Mouse (Mus musculus) mesoderm, embryonic 11.5 days (tissue): ENCODE results near the gene Lix1l.
"Not testable (repeated sequence)": the region's sequence is repeated elsewhere in the genome, so short reads cannot be mapped to it uniquely, and the experiment has no call there.

Source experiments
- DNase-seq: peaks from one replicate; pipeline ENCODE4 v3.0.0-alpha.2; 2012; ENCODE audit warnings: low read depth, low spot score

Gene Lix1l

DNA sequence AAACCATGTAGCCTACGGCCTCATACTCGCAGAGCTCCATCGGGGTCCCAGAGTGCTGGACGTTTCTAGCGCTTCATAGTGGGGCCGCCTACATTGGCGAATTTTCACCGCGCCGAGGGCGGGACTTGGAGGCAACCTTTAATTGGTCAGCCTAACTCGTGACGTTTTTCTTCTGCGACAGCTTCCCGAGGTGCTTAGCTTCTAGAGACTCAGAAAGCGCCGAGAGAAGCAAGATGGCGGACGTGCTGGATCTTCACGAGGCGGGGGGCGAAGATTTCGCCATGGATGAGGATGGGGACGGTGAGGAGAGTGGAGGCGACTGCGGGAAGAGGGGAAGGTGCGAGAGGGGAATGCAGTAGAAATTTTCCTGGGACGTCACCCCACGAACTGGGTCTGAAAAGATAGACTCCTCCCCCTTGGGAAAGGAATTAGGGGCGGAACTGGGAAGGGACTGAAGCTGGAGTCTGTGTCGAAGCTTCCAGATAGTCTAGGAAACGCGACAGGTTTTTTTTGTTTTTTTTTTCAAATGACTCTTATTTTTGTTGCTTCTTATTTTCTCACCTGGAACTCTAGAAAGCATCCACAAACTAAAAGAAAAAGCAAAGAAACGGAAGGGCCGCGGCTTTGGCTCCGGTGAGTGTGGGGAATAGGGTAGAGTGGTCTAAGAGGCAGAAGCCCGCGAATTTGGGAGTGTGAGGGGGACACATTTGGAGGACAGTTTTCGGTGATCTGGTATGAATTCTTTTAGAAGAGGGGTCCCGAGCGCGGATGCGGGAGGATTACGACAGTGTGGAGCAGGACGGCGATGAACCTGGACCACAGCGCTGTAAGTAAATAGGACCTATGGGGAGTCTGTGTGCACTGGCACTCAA, 29.0 kb downstream of the Lix1l start, which contains the start of gene Rbm8a:
TSS of gene Rbm8a (plus strand) at position 205 of the 872 bp plus-strand sequence.
- peak; percentile 99 for DNase-seq

DNA sequence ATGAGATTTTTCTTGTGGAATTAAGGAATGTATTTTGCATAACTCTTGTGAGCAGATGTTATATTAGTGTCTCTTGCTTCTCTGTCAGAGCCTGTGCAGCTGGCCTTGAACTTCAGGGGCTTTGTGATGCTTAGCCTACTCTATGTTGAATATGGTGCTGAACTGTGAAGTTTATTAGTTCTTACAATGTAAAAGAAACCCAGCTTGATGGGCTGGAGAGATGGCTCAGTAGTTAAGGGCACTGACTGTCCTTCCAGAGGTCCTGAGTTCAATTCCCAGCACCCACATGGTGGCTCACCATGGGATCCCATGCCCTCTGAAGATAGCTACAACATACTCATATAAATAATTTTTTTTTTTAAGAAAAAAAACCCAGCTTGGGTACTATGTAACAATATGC, 31.1 kb downstream of the Lix1l start:
- no peak for DNase-seq

DNA sequence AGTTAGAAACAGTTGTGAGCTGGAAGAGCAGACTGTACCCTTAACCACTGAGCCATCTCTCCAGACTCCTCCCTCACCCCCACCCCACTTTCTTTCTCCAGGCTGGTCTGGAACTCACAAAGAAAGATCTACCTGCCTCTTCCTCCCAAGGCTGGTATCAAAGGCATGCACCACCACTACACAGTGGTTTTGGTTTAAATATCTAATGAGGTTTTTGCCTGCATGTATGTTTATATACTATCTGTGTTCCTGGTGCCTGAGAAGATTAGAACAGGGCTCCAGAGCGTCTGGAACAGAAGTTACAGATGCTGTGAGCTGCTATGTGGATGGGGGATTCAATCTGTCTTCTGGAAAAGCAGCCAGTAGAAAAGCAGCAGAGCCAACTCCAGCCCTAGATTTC, 33.1 kb downstream of the Lix1l start:
- no peak for DNase-seq

DNA sequence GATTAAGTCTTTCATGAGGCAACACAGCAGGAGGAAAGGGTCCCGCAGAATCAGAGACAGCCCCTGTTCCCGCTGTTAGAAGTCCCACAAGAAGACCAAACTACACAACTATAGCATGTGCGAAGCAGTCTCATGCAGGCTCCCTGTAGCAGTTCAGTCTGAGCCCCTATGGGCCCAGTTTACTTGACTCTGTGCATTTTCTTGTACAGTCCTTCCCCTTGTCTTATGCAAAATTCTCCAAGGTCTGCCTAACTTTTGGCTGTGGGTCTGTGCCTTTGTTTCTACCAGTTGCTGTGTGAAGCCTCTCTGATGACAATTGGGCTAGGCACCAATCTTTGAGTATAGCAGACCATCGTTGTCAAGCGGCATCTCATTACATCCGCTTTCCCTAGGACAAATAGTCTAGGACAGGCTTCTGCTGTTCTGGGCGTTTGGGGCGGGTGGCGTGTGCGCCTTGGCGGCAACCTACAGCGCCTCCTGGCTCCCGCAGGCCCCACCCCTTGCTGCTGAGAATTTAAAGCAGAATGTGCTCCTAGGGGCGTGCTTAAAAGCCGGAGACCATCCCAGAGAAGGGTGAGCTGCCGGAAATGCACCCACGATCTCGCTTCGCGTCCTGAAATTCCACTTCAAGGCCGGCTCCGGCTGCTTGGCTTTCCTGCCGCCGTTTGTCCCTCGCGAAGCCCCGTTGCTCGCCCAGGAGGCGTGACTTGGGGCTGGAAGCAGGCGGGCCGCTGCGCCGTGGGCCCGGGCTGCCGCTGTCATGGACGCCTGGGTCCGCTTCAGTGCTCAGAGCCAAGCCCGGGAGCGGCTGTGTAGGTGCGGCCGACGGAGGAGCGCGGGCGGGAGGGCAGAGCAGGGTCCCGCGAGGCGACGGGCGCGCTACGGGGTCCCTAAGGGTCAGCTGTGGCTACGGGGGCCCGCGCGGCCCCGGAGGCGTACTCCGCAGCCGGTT, 34.3 kb downstream of the Lix1l start, which contains the start of the genes Pex11b and Gm42957:
TSS of gene Pex11b (plus strand) at position 449 of the 952 bp plus-strand sequence.
TSS of gene Gm42957 (plus strand) at position 547 of the 952 bp plus-strand sequence.
- peak; percentile 85 for DNase-seq

DNA sequence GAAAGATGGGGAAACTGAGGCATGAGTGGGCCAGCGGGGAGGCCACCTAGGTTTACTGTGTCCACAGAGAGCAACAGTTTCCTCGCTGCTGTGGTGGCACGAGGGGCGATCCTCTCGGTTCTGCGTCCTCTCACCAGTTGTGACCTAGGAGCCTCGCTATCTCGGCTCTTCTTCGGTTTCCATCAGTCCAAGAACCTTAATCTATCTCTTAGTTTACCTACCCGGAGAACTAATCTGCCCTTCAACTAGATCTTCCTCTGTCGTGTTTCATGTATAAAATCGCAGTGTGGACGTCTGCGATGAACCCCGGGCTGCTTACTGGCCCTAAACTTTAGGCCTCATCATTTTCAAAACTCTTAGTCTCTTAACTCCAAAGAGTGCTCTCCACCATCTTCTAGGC, 35.0 kb downstream of the Lix1l start:
- DNase-seq = no peak

DNA sequence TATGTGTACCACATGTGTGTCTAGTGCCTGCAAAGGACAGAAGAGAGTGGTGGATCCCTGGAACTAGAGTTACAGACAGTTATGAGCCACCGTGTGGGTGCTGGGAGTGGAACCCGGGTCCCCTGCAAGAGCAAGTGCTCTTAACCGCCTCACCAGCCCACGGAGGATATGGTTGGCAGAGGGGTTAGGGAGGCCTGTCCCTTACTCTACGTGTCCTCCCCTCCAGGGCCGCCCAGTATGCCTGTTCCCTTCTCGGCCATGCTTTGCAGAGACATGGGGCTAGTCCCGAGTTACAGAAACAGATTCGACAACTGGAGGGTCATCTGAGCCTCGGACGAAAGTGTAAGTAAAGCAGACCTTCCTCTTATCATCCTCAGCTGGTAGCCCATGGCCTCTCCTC, 35.5 kb downstream of the Lix1l start:
- DNase-seq = no peak

DNA sequence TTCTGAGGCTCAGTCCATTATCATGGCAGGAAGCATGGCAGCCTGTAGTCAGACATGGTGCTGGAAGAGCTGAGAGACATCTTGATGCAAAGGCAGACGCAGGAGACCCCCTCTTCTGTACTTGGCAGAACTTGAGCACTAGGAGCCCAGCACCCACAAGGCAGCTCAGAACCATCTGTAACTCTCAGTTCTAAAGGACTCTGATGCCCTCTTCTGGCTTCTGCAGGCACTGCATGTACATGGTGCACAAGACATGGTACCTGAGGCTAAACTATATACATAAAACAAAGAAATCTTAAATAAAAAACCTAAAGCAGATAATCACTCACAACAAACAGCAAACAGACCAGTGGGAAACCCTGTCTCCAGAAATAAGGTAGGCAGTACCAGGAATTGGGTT, 38.3 kb downstream of the Lix1l start:
- peak; percentile 61 for DNase-seq

DNA sequence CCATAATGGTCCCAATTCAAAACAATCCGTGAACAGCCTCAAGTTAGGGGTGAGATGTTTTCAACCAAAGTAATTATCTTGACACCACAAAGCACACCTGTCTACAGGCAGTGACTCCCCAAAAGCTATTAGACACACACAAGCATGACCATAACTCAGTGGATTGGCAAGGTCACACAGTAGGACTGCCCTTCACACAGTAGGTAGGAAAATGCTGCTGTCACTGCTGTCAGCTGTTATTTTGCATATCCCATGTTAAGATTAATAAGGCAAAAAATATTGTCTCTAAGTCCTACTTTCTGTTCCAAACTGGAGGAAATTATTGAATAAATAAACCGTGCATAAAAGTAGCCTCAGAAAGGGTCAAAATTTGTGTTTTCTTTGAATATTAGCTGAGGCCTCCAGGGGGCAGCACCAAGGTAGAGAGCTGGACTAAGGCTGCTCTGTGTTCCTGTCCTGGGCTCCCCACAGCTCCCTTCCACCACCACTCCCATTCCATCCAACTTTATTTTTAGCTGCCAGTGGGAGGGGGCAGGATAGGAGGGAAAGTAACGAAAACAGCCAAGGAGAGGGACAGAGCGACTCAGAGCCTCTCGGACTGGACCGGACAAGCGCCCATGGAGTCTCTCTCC, 44.2 kb downstream of the Lix1l start, which contains the start of gene Itga10:
TSS of gene Itga10 (plus strand) at position 567 of the 632 bp plus-strand sequence.
- DNase-seq = peak; percentile 41

DNA sequence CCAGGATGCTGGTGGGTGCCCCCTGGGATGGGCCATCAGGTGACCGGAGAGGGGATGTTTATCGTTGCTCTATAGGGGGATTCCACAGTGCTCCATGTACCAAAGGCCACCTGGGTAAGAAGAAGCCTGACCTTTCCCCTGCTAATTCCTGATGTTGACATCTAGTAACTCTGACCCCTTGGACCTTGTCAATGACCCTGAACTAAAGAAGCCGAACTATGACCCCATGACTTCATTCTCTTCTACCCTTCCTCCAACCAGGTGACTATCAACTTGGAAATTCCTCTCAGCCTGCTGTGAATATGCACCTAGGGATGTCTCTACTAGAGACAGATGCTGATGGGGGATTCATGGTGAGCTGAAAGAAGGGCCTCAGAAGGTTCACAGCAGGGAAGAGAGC, 46.4 kb downstream of the Lix1l start:
- DNase-seq = no peak

DNA sequence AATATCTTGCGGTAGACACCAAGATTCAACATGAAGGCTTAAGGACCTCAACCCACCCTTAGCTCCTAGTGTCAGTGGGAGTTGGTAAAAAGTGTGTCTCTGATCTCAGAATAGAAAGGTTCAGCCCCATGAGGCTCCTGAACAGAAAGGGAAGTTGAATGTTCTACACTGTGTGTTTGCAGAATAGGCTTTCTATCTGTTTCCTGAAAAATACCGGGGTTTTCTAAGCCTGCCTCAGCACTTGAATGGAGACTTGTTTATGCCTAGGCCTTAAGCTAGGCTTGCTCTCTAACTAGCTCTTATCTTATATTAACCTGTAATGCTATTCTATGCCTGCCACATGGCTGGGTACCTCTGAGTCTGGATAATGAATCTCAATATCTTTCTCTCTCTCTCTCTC, 60.0 kb downstream of the Lix1l start:
- DNase-seq = no peak

DNA sequence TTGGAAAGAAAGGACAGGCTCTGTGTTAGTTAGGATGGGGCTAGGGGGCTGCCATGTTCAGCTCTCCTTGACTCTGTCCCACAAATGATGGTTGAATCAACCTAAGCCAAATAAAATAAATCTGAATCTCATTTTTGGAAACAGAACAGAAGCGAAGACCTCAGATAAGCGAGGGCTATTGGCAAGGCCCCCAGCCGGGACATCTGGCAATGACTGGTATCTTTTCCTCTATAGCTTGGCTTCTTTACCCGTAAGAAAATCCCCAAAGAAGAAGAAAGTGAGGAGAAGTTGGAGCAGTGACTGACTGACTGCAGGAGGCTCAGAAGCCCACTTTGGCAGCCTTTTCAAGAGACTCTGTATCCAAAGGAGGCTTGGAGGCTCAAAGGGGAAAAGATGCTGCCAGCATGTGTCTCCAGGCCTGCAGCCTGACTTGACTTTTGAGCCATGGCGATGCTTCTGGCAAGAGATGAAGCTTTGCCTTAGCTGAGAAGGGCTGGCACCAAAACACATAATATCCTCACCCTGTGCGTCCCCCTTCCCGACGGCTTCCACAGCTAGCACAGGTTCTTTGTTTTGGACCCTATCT, 61.9 kb downstream of the Lix1l start:
- no peak for DNase-seq

DNA sequence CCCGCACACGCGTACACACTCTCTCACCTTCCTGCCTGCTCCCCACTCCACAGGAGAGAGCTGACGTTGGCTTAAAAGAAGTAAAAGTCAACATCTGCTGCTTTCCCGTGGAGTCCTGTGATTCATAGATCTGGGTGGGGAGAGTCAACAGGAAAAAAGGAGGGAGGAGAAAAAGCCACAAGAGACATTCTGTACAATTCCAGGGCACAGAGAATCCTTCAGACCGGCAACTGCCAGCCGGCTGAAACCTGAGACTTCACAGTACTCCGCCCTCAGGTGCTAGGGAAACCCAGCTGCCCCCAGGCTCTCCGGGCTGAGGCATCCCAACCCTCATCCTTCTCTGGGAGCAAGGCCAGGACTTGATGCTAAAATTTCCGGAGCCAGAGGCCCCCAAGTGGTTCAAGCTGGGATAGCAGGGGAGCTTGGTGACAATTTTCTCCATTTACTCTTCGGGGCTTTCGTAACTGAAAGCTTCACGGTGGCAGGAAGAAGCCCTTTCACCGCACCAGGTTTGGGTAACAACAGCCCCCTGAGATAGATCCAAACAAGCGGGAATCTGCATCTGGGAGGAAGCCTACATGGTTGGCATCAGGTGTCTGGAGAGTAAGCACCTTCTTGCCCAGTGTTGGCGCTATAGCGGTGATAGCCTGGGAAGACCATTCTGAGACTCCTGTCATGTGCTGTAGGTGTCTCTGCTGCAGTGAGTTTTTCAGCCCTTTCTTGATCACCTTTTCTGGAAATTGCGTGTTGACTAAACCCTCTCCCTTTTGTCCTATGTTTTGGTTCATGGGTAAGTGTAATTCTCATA, 62.7 kb downstream of the Lix1l start:
- peak; percentile 92 for DNase-seq

DNA sequence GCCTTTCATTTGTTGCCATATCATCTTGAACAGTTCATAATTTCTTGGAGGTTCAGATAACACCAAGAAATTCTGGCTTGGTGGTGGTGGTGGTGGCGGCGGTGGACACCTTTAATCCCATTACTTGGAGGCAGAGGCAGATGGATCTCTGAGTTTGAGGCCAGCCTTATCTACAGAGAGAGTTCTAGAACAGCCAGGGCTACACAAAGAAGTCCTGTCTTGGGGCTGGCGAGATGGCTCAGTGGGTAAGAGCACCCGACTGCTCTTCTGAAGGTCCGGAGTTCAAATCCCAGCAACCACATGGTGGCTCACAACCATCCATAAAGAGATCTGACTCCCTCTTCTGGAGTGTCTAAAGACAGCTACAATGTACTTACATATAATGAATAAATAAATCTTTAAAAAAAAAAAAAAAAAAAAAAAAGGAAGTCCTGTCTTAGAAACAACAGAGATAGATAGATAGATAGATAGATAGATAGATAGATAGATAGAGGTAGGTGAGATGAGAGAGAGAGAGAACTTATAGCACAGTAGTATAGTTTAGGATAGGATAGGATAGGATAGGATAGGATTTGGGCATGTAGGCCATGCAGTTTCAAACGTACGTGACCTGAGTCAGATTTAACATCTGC, 64.9 kb downstream of the Lix1l start:
- DNase-seq = not testable (repeated sequence)

DNA sequence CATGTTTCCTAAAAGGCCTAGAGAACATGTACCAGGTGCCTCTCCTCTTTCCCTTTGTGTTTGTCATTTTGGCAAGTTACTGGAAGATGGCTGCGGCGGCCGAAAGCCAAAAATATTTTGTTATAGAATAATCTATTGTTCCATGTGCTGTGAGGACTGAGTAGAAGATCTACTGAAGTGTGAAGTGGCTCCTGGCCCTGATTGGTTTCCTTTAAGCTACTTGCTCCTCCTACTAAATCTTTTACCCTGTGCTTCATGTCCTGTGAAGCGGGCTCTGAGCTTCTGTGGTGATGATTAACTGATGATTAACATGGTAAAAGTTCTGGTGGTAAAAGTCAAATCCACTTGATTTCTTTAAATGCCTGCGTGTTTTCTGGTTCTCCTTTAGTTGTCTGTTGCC, 66.0 kb downstream of the Lix1l start:
- no peak for DNase-seq

DNA sequence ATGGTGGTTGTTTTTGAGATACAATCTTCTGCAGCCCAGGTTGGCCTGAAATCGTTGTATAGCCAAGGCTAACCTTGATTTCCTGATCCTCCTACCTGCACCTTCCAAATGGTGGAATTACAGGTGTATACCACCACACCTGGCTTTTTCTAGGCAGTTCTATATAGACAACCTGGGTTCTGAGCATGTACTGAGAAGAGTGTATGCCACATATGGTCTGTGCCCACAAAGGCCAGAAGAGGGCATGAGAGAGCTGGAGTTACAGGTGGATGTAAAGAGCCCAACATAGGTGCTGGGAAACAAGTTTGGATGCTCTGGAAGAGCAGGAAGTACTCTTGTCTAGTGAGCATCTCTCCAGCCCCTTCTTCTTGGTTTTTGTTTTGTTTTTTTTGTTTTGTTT, 66.4 kb downstream of the Lix1l start:
- DNase-seq = no peak

DNA sequence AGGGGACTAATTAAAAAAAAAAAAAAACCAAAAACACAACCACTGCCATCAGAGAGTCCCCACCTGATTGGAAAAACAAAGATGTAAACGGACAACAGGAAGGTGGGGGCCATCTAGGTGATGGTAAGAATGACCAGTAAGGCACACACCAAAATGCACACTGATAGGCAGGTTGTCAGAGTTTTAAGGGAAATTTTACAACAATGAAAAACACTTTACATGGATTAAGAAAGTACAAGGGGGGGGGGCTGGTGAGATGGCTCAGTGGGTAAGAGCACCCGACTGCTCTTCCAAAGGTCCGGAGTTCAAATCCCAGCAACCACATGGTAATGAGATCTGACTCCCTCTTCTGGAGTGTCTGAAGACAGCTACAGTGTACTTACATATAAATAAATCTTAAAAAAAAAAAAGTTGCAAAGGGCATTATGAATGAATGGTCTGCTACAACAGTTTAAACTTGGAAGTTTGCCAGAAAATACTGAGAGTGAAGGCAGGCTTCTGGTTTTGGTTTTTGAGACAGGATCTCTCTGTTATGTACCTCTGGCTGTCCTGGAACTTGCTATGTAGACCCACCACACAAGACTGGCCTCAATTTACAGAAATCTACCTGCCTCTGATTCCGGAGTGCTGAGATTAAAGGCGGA, 67.6 kb downstream of the Lix1l start:
- no peak for DNase-seq

DNA sequence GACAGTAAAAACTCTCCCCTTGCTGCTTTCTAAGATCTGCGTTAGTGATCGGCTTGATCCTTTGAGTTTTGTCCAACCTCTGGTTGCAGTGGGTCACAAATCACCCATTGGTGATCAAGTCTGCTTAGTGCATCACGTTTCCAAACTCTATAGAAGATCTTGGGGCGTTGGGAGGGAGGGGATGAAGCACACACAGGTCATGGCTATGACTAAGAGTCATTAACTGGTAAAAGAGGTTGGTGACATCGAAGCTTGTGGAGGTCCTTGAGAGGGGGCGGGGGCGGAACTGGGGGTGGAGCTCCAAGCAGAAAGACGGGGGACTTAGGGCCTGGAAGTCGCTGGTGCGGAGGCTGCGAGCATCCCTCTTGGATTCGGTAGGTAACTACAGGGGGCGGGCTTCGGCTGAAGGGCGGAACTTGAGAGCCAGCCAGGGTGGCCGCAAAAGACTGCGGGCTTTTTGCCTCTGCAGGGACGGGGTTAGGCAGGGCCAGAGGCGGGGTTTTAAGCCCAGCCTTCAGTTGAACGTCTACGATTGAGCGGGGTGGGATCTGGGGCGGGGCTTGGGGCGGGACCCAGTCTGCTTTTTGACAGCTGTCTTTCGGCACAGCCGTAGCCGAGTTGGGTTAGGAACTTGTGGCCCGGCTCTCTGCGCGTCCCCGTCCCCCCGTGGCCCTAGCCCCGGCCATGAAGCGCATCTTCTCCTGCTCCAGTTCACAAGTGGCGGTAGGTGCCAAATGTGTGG, 68.9 kb downstream of the Lix1l start, which contains the start of gene Ankrd35:
TSS of gene Ankrd35 (plus strand) at position 405 of the 742 bp plus-strand sequence.
- DNase-seq = peak; percentile 84

DNA sequence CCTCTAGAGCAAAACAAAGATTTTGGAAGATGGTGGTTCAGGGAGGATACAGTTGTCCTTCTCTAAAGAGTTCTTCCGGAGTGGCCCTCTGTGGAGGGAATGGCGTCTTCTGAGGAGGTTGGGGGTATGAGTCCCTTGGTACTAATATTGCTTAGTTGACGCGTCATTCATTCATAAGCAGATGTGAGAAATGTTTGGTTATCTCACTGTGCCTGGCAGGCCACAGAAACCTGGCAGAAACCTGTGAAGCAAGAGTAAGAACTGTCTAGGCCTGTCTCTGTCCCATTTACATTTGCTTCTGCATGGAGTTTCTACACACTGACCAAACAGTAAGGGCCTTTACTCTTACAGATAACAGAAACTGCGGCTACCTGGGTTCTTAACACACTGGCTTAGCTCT, 70.6 kb downstream of the Lix1l start:
- DNase-seq = no peak

DNA sequence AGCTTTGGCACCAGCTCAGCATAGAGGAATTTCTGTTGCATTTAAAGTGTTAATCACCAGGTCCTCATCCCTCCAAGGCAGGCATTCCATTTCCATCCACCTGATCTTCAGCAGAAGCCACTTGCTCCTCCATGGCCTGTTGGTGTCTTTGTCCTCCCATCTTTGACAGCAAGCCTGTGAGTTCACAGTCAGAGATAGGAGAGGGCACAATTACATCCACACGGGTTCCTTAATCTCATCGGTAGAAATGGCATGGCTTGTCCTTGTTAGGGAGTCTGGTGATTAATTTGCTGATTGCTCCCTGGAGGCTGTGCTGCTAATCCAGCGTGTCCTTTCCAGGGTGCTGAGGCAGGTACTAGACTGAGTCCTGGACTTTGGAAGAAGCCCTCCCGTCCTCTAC, 72.6 kb downstream of the Lix1l start:
- no peak for DNase-seq
